Mouse (Mus musculus) forebrain, embryonic 16.5 days (tissue): ENCODE measurements around the gene Nuak1. TPM values are rescaled to one million over a fixed set of nuclear protein-coding genes. Genes with fewer than 3 reads are reported as not detected.

Source experiments
- ATAC-seq: fragments of 200-750 bp; cut with Nextera tagmentation; 2 replicates; pipeline ENCODE4 v1.8.0; 2017; ENCODE audit warnings: mild to moderate bottlenecking, moderate library complexity
- H3K27ac ChIP-seq: fragments of 300-500 bp; sonication (generic); 2 replicates; pipeline ENCODE4 v1.5.1; 2014; ENCODE audit warnings: low read length, control low read depth
- H3K27me3 ChIP-seq: fragments of 300-500 bp; sonication (generic); replicated peaks from 2 replicates; pipeline ENCODE4 v1.6.1; 2014; ENCODE audit warnings: low read length; ENCODE audit not compliant: control insufficient read depth, insufficient read depth
- H3K36me3 ChIP-seq: fragments of 300-500 bp; sonication (generic); 2 replicates; pipeline ENCODE4 v1.6.1; 2014; ENCODE audit not compliant: control insufficient read depth, insufficient read depth
- H3K4me1 ChIP-seq: fragments of 300-500 bp; sonication (generic); replicated peaks from 2 replicates; pipeline ENCODE4 v1.6.1; 2014; ENCODE audit warnings: low read length; ENCODE audit not compliant: control insufficient read depth, insufficient read depth
- H3K4me2 ChIP-seq: fragments of 300-500 bp; sonication (generic); 2 replicates; pipeline ENCODE4 v1.6.1; 2014; ENCODE audit warnings: mild to moderate bottlenecking, low read length, control low read depth
- H3K4me3 ChIP-seq: fragments of 300-500 bp; sonication (generic); replicated peaks from 2 replicates; pipeline ENCODE4 v1.5.1; 2014; ENCODE audit warnings: mild to moderate bottlenecking, low read length, control low read depth
- H3K9ac ChIP-seq: fragments of 300-500 bp; sonication (generic); replicated peaks from 2 replicates; pipeline ENCODE4 v1.6.1; 2014; ENCODE audit warnings: low read depth, low read length, control low read depth
- H3K9me3 ChIP-seq: fragments of 300-500 bp; sonication (generic); 2 replicates; pipeline ENCODE4 v1.6.1; 2016; ENCODE audit warnings: low read length; ENCODE audit not compliant: control insufficient read depth
- WGBS: fragments of 180-500 bp; shearing (Covaris S2); extraction: QIAGEN DNeasy Blood & Tissue Kit; methylation state at CpG from one replicate; pipeline ENCODE4 v1.1.7; 2014; 5-methylcytosine and 5-hydroxymethylcytosine counted together
- polyA plus RNA-seq: library from polyadenylated mRNA; unstranded; fragments of >200 nt; fragmentation: Nextera tagmentation; extraction: Ambion mirVana; gene quantifications from 2 replicates; pipeline ENCODE4 v1.2.1, GENCODE M21; 2015

The Nuak1 gene
- polyA plus RNA-seq, 1 experiment from 2014 or later, result 12.5 TPM

DNA sequence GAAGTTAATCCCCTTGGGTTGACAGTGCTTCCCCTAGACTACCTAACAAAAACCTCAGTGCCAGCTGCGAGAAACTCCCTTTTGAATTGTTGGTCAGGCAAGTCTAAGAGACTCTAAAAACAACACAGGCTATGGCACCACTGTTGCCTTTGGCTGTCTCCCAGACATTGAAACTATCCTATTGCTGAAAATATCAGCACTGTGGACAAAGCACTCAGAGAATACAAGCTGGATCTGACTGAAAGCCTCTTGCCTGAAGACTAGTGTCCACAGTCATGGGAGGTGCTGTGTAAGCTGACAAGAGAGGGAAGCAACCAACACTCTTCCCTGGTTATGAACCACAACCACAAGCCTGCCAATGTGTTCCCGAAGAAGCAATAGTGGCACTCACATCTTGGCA lies 96.9 kb downstream of the Nuak1 start:
- H3K9me3 ChIP-seq, result no peaks in the 10 kb centered on the region
- no peak overlapping the region for H3K27ac ChIP-seq
- WGBS, result 81% methylated on average over 2 of the region's 2 CpGs
- H3K4me1 ChIP-seq, result no peaks in the 10 kb centered on the region
- no peaks in the 10 kb centered on the region for H3K36me3 ChIP-seq
- H3K9ac ChIP-seq, result no peak overlapping the region
- no peaks in the 10 kb centered on the region for H3K27me3 ChIP-seq
- H3K4me2 ChIP-seq, result no peak overlapping the region
- no peak overlapping the region for H3K4me3 ChIP-seq
- no peak for ATAC-seq

DNA sequence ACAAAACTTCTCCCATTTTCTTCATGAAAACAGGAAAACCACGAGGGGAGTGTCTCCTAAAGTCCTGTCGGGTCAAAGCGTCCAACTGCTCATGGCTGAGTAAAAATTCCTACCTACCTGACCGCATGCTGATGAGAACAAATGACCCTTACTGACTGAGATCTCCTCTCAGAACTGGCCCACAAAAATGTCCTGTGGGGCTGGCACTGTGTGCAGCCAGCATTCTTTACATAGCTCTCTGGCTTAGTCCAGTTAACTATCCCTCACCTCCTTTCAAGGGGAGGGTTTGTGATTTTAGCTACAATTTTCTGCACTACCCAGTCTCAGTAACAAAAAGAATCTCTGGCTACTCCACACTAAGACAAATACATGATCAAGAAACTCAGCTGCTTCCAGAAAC lies 100.9 kb downstream of the Nuak1 start:
- no peak overlapping the region for H3K9ac ChIP-seq
- 59% methylated on average over 4 of the region's 4 CpGs for WGBS
- no peak for ATAC-seq
- no peaks in the 10 kb centered on the region for H3K36me3 ChIP-seq
- no peak overlapping the region for H3K4me3 ChIP-seq
- no peaks in the 10 kb centered on the region for H3K27me3 ChIP-seq
- H3K27ac ChIP-seq, result no peak overlapping the region
- H3K9me3 ChIP-seq, result no peaks in the 10 kb centered on the region
- no peaks in the 10 kb centered on the region for H3K4me1 ChIP-seq
- H3K4me2 ChIP-seq, result no peak overlapping the region

DNA sequence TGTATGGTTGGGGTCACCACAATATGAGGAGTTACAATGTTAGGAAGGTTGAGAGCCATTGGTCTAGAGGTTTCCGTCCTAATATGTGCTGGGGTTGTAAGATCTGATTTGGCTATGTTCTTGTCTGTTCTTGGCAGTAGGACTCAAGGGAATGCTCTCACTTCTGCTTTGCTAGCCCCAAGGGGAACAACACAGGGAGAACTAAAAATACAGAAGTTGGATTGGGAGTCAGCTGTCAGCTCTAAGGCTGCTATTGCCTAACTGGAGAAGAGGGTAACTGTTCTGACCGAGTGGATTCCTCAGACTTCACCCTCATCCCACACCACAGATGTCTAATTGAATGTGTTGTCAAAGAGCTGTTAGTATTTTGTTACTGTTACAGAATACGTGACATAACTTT lies 101.6 kb downstream of the Nuak1 start:
- no peak overlapping the region for H3K9ac ChIP-seq
- no peak for ATAC-seq
- no peaks in the 10 kb centered on the region for H3K36me3 ChIP-seq
- no peak overlapping the region for H3K4me2 ChIP-seq
- H3K9me3 ChIP-seq, result no peaks in the 10 kb centered on the region
- H3K27me3 ChIP-seq, result no peaks in the 10 kb centered on the region
- no peaks in the 10 kb centered on the region for H3K4me1 ChIP-seq
- 87% methylated on average over 3 of the region's 3 CpGs for WGBS
- no peak overlapping the region for H3K4me3 ChIP-seq
- H3K27ac ChIP-seq, result no peak overlapping the region

DNA sequence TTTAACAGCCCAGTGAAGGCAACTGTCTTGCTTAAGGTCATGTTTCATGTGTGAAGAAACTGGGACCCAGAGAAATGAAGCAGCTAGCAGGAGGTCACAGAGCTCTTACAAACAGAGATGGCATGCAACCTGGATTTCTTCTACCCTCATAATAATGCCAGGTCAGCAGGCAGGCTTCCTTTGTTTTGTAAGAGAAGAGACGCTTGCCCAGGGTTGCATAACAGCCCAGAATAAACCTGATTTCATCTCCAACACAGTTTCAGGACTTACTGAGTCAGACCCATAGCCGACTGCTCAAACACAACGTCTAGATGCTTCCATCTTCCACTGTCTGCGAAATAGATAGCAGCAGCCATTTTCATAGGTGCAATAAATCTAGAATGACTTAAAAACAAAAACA lies 105.0 kb downstream of the Nuak1 start:
- ATAC-seq, result no peak

DNA sequence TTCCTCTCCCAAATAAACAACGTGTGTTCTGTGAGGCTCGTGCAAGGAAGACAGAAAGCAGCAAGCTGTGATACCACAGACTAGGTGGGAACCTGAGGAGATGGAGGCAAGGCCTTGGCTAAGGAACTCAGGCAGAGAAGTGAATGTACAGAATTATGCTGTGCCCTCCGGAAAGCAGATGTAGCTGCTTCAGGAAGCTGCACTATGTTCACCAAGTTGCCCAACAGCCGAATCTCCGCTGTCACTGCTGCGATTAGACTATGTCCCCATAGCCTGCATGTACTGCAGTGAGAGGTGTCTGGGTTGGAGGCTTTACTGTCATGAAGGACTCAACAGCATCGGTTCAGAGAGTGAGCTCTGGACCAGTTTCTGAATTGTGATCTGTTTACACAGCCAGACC lies 110.6 kb downstream of the Nuak1 start:
- Histone ChIP-seq H3K27me3 (no peaks in the 10 kb centered on the region), H3K4me1 (no peaks in the 10 kb centered on the region), H3K27ac (no peak overlapping the region), H3K4me2 (no peak overlapping the region), H3K36me3 (no peaks in the 10 kb centered on the region), H3K9ac (no peak overlapping the region), H3K4me3 (no peak overlapping the region), H3K9me3 (no peaks in the 10 kb centered on the region)
- WGBS, result 93% methylated on average over 7 of the region's 7 CpGs
- no peak for ATAC-seq

More for the DNA sequence above, 105.0 kb downstream of the Nuak1 start:
- Histone ChIP-seq H3K36me3 (no peaks in the 10 kb centered on the region), H3K9ac (no peak overlapping the region), H3K27ac (no peak overlapping the region), H3K27me3 (no peaks in the 10 kb centered on the region), H3K4me1 (no peaks in the 10 kb centered on the region), H3K4me2 (no peak overlapping the region), H3K4me3 (no peak overlapping the region), H3K9me3 (no peaks in the 10 kb centered on the region)
- 83% methylated on average over 4 of the region's 4 CpGs for WGBS

DNA sequence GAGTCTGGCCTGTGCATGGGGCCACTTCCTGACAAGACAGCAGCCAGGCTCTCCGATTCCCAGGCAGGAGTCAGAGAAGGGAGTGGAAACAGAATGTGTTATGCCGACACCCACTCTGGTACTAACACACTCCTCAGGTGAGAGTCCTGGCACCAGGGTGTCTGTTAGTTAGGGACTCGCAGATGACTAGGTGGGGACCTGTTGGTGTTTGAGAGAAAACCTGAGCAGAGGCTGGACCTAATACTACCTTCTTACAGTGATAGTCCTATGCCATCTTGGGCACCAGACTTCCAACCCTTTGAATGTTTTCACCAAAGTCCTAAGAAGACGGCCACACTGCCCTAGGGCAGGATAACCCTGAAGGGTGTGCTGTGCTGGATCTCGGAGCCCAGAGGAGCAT lies 111.1 kb downstream of the Nuak1 start:
- no peak overlapping the region for H3K9ac ChIP-seq
- H3K27me3 ChIP-seq, result no peaks in the 10 kb centered on the region
- H3K4me3 ChIP-seq, result no peak overlapping the region
- H3K27ac ChIP-seq, result no peak overlapping the region
- ATAC-seq, result no peak
- H3K4me1 ChIP-seq, result no peaks in the 10 kb centered on the region
- no peaks in the 10 kb centered on the region for H3K9me3 ChIP-seq
- H3K36me3 ChIP-seq, result no peaks in the 10 kb centered on the region
- 85% methylated on average over 5 of the region's 5 CpGs for WGBS
- no peak overlapping the region for H3K4me2 ChIP-seq

DNA sequence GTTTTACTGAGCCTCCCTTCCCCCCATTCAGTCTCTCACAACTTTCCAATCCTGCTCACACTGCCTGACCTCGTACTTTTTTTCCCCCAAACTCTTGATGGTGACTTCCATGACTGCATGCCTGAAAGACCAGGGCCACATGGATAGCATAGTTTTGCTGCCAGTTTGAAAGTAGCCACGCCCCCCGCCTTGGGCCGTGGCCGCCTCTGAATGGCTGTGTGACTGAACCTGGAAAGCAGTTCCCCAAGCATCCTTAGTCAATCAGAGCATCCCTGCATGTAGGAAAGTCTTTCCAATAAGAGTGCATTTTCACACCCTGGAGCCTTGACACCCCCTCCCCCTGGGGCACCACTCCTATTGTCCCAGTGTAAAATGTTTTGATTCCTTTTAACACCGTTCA lies 116.4 kb downstream of the Nuak1 start:
- Histone ChIP-seq H3K27me3 (no peaks in the 10 kb centered on the region), H3K9ac (no peak overlapping the region), H3K36me3 (no peaks in the 10 kb centered on the region), H3K4me3 (no peak overlapping the region), H3K4me1 (no peaks in the 10 kb centered on the region), H3K27ac (no peak overlapping the region), H3K4me2 (no peak overlapping the region), H3K9me3 (no peaks in the 10 kb centered on the region)
- 60% methylated on average over 6 of the region's 6 CpGs for WGBS
- ATAC-seq, result no peak

Other genes starting within 250 kb of the Nuak1 start
- 37.5 and 38.0 TPM in 2 replicates for gene Ckap4, start 93.5 kb upstream of the Nuak1 start, polyA plus RNA-seq
- 36.6 and 44.6 TPM in 2 replicates for gene Tcp11l2, start 136.0 kb upstream of the Nuak1 start, polyA plus RNA-seq
- 15.7 and 16.7 TPM in 2 replicates for gene Polr3b, start 181.7 kb upstream of the Nuak1 start, polyA plus RNA-seq